Mouse (Mus musculus): Measurements from ENCODE around the gene Mctp1.
"Not testable (repeated sequence)": the region's sequence is repeated elsewhere in the genome, so short reads cannot be mapped to it uniquely, and the experiment has no call there.

The Mctp1 gene

GRCm38 (mm10) chr13:76482998-76483397 is 98.7 kb downstream of the Mctp1 start:
- DNase-seq (ENCODE audit: low spot score) = no peak

DNA sequence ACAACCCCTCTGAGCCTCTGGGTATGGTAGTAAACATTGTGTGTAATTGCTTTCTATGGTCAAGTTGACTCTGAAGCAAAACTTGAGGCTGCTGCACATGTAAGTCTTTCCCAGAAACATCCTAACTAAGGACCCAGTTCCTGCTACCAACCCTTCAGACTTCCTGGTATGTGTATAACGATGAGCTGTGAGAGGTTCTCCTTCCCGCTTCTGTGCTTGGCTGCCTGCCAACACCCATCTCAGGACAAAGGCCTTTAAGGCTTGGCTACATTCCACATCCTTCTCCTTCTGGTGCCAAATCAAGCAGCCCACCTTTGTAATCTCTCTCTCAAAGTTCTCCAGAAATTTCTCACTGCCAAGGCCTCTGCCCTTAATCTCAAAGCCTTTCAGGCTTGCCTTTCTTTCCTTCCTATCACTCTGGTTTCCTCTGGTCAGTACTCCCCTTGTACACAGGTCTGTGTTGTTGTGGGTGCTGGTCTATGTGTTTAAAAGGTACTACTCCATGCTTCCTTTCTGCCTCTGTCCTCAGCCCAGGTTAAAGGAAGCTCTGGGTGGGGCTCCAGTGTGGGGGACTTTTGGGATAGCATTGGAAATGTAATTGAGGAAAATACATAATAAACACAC is 99.9 kb downstream of the Mctp1 start:
- DNase-seq (ENCODE audit: low spot score) = peak; percentile 6

DNA sequence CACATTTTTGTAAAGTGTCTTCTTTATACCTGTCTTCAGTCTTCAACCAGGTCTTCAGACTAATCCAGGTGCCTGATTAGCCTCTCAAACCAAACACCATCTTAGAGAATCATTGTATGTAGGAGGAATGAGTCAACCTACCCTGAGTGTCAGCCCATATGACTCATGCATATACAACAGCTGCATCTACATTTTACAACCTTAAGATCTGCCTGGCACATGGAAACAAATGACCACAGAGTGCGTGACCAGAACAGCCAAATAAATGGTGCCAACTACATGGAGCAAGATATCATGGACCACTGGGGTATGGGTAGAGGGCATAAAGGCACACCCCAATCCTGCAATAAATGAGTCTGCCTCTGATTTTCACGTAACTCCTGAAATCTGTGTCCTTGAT is 131.6 kb downstream of the Mctp1 start:
- no peak for DNase-seq (ENCODE audit: low spot score)

DNA sequence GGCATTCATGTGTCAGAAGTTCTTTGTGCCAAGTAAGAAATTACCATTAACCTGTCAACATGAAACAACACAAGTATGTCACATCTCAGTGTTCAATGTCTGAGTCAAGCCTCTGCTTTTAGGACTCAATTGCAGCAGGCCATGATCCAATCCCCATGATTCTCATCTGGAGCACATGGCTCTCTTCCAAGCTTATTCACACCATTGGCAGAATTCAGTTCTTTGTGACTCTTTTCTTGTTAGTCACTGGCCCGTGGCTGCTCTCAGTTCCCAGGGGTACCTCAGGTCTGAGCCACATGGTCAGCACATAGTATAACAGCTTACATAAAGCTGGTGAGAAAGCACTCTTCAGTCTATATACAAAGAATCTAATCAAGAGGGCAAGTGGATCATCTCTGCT is 138.8 kb downstream of the Mctp1 start:
- no peak for DNase-seq (ENCODE audit: low spot score)

DNA sequence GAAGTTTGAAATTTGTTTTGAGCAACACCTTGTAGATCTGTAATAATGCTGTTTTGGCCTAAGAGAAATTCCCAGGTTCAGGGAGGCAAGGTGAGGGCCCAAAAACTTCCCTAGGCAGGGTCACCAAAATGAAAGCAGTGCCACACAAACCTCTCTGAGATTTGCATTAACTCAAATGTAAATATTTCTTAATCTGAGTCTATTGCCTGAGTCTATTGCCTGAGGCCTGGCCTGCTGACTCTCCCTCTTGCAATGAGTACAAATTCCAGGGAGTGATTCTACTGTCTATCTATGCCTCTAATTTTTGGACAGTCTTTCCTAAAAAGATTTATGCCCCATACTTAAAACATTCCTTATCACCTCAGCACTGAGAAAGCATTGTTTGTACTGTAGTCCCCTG is 143.0 kb downstream of the Mctp1 start:
- DNase-seq (ENCODE audit: low spot score) = no peak

- no peak for DNase-seq (ENCODE audit: low spot score)
Measured at GRCm38 (mm10) chr13:76527751-76528150, 143.4 kb downstream of the Mctp1 start.

GRCm38 (mm10) chr13:76529915-76530314 is 145.6 kb downstream of the Mctp1 start:
- no peak for DNase-seq (ENCODE audit: low spot score)

GRCm38 (mm10) chr13:76530867-76531504 is 146.7 kb downstream of the Mctp1 start:
- DNase-seq (ENCODE audit: low spot score) = no peak

DNA sequence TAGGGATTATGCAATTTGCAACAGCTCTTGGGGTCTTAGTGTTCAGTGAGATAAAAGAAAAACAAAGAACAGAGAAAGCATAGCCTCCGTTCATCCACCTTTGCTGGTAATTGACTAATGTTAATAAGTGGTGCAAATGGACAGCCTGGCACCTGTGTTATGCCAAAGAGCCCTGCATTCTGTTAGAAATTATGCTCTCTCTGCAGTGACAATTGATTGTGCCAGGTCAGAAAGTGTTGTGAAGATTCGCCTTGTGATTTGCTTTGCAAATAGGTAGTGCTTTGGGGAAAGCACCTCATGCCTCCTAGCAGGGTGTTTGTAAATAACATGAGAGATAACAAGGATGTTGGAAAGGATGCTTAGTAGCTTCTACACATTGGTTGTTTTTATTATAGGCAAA is 163.5 kb downstream of the Mctp1 start:
- no peak for DNase-seq (ENCODE audit: low spot score)

- DNase-seq (ENCODE audit: low spot score) = no peak
Measured at GRCm38 (mm10) chr13:76560918-76561317, 176.6 kb downstream of the Mctp1 start.

DNA sequence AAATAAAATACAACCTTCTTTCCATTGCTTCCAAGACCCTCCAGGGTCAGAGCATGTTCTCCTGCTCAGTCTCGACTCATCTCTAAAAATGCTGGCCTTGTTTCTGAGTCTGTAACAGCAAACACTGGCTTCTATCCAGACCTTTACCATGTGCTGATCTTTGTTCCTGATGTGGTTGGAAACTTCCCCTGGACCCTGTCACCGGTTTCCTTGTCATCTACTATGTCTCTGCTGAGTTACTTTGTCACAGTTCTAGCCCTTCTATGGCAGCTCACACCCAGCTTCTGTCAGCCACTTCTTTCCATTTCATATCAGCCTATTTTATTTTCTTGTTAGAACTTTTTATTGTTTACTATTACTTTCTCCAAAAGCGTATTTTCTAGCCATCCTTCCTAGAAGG is 177.3 kb downstream of the Mctp1 start:
- DNase-seq (ENCODE audit: low spot score) = no peak

- no peak for DNase-seq (ENCODE audit: low spot score)
Measured at GRCm38 (mm10) chr13:76564061-76564460, 179.7 kb downstream of the Mctp1 start.

GRCm38 (mm10) chr13:76566024-76566423 is 181.7 kb downstream of the Mctp1 start:
- DNase-seq (ENCODE audit: low spot score) = no peak

GRCm38 (mm10) chr13:76567448-76567847 is 183.1 kb downstream of the Mctp1 start:
- DNase-seq (ENCODE audit: low spot score) = no peak

DNA sequence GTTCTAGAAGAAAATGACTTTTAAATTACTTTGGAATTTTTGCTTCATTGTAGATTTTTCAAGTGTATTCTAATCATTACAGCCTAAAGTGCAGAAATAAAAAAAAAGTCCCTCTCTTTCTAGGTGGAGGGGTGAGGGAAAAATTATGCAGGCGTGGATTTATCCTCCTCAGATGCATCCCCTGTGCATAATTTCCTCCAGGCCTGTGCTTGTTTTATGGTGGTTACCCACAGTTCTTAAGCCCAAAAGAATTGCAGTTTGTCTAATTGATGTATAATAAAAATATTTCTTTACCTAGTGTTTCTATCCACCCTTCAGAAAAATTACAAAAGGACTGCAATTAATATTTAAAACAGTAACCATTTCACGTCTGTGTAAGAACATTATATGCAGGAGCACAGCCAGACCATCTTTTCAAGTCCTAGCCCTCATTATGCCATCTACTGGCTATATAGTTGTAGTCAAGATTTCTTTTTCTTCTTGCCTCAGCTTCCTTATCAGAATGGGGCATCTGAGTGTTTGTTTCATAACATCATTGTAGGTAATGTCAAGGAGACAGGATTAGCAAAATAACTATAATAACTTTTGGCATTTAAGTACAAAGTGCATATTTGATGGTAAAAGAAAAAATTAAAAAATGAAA is 184.4 kb downstream of the Mctp1 start:
- DNase-seq (ENCODE audit: low spot score) = no peak

DNA sequence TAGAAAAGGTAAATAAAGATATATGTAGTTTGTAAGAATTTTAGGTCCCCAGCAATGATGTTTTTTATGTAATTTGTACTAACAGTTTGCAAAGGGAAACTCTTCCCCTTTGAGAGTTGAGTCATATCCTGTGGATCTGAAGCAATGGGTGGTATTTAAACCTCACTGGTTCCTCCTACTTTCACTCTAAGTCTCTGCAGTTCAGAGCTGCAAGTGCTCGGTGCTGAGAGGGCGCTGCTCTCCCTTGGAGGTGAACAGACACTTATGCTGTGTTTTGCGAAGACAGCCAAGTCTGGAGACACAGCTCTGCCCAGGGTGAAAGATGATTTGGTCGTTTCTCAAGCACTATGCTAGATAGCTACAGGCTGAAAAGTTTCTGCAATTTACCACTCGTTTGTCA is 195.1 kb downstream of the Mctp1 start:
- no peak for DNase-seq (ENCODE audit: low spot score)

DNA sequence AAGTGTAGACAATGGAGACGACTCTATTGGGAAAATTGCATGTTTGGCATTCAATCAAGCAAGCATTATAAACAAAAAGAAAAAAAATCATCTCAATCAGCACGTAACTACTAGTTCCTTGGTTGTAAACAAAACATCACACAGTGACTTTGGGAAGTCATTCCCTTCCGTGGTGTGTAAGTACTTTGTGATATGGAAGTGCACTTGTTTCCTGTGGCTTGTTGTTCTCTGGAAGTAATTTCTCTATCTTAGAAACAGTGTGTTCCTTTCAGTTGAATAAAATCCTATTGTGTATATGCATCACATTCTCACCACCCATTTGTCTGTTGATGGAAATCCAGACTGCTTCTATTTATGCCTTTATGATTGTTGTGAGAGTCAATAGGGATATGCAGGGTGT is 201.1 kb downstream of the Mctp1 start:
- DNase-seq (ENCODE audit: low spot score) = no peak

- DNase-seq (ENCODE audit: low spot score) = not testable (repeated sequence)
Measured at GRCm38 (mm10) chr13:76590709-76591108, 206.4 kb downstream of the Mctp1 start.

GRCm38 (mm10) chr13:76591189-76591588 is 206.9 kb downstream of the Mctp1 start:
- no peak for DNase-seq (ENCODE audit: low spot score)

- DNase-seq (ENCODE audit: low spot score) = no peak
Measured at GRCm38 (mm10) chr13:76591692-76592091, 207.4 kb downstream of the Mctp1 start.

GRCm38 (mm10) chr13:76592908-76593307 is 208.6 kb downstream of the Mctp1 start:
- no peak for DNase-seq (ENCODE audit: low spot score)

- DNase-seq (ENCODE audit: low spot score) = no peak
Measured at GRCm38 (mm10) chr13:76597005-76597404, 212.7 kb downstream of the Mctp1 start.

DNA sequence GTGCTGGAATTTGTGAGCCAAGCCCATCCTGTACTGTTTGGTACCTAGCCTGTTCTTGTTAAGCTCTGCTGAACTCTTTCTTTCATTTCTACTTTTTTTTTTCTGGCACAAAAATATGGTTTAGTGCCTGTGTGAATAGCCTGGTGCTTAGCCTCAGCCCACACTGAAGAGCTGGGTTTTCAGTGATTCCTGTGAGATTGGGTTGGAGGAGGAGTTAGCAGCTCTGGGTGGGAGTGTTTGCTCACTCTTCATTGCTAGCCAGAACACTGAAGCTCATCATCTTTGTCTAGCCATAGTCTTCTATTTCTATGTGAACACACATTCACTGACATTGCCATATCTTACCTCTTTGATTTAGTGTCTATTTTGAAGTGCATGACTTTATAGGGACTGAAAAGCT is 225.1 kb downstream of the Mctp1 start:
- no peak for DNase-seq (ENCODE audit: low spot score)

GRCm38 (mm10) chr13:76611499-76611898 is 227.2 kb downstream of the Mctp1 start:
- no peak for DNase-seq (ENCODE audit: low spot score)
